Mouse (Mus musculus) bone marrow macrophage, adult 2 months (primary cell): ENCODE data around the gene Npr1. TPM values are rescaled to one million over a fixed set of nuclear protein-coding genes. Genes with fewer than 3 reads are reported as not detected.

Source experiments
- H3K27ac ChIP-seq: 2 replicates; pipeline ENCODE4 v1.5.1; 2012; ENCODE audit warnings: low read depth, low read length; ENCODE audit not compliant: insufficient read depth
- H3K4me1 ChIP-seq: 2 replicates; pipeline ENCODE4 v1.6.1; 2012; ENCODE audit warnings: low read length; ENCODE audit not compliant: control insufficient read depth, insufficient read depth
- H3K4me3 ChIP-seq: 2 replicates; pipeline ENCODE4 v1.5.1; 2012; ENCODE audit warnings: mild to moderate bottlenecking, low read length, moderate library complexity; ENCODE audit not compliant: insufficient read depth
- CTCF ChIP-seq: IDR thresholded peaks from 2 replicates; pipeline ENCODE4 v1.5.1; 2012; ENCODE audit warnings: low read depth, mild to moderate bottlenecking, low read length, moderate library complexity
- POLR2A ChIP-seq: IDR thresholded peaks from 2 replicates; pipeline ENCODE4 v1.6.1; 2012; ENCODE audit warnings: mild to moderate bottlenecking, low read depth, low read length, borderline replicate concordance
- polyA plus RNA-seq: library from polyadenylated mRNA; stranded (reverse); fragments of >200 nt; gene quantifications from 2 replicates; pipeline ENCODE4 v1.2.4, GENCODE M21; 2012; ENCODE audit not compliant: missing spikeins, insufficient read depth, insufficient read length

The Npr1 gene
- polyA plus RNA-seq, 1 experiment: 0.17 TPM

GRCm38 (mm10) chr3:90423549-90423948 is 42.1 kb downstream of the Npr1 start:
- Histone ChIP-seq H3K27ac (no peak overlapping the region), H3K4me1 (peaks cover 4% of the 10 kb centered on the region; the same call in 1 of the 2 replicates), H3K4me3 (no peak overlapping the region)
- TF ChIP-seq CTCF (no peak), POLR2A (no peak)

GRCm38 (mm10) chr3:90420696-90421095 is 45.0 kb downstream of the Npr1 start:
- Histone ChIP-seq H3K27ac (no peak overlapping the region), H3K4me1 (peaks cover 4% of the 10 kb centered on the region; the same call in 1 of the 2 replicates), H3K4me3 (no peak overlapping the region)
- TF ChIP-seq POLR2A (no peak), CTCF (no peak)

- H3K27ac ChIP-seq: no peak overlapping the region
- no peak for TF ChIP-seq POLR2A
- H3K4me3 ChIP-seq: no peak overlapping the region
- no peaks in the 10 kb centered on the region for H3K4me1 ChIP-seq
Measured at GRCm38 (mm10) chr3:90413011-90413396, 52.7 kb downstream of the Npr1 start.

- Histone ChIP-seq H3K4me1 (no peaks in the 10 kb centered on the region), H3K27ac (no peak overlapping the region), H3K4me3 (no peak overlapping the region)
- TF ChIP-seq POLR2A (no peak), CTCF (peak; percentile 87)
Measured at GRCm38 (mm10) chr3:90412312-90413010, 53.2 kb downstream of the Npr1 start.

GRCm38 (mm10) chr3:90408721-90409120 is 56.9 kb downstream of the Npr1 start:
- TF ChIP-seq CTCF (no peak), POLR2A (no peak)
- no peak overlapping the region for H3K4me3 ChIP-seq
- H3K4me1 ChIP-seq: no peaks in the 10 kb centered on the region
- H3K27ac ChIP-seq: no peak overlapping the region

- Histone ChIP-seq H3K27ac (no peak overlapping the region), H3K4me3 (no peak overlapping the region), H3K4me1 (no peaks in the 10 kb centered on the region)
- no peak for TF ChIP-seq CTCF
- no peak for TF ChIP-seq POLR2A
Measured at GRCm38 (mm10) chr3:90406414-90406813, 59.3 kb downstream of the Npr1 start.

- TF ChIP-seq CTCF (no peak), POLR2A (no peak)
- no peak overlapping the region for H3K27ac ChIP-seq
- H3K4me1 ChIP-seq: no peaks in the 10 kb centered on the region
Measured at GRCm38 (mm10) chr3:90404609-90405008, 61.1 kb downstream of the Npr1 start.

GRCm38 (mm10) chr3:90404121-90404520 is 61.5 kb downstream of the Npr1 start:
- no peaks in the 10 kb centered on the region for H3K4me1 ChIP-seq
- no peak overlapping the region for H3K4me3 ChIP-seq
- no peak for TF ChIP-seq POLR2A
- TF ChIP-seq CTCF: no peak
- H3K27ac ChIP-seq: no peak overlapping the region

More at GRCm38 (mm10) chr3:90404609-90405008, 61.1 kb downstream of the Npr1 start:
- no peak overlapping the region for H3K4me3 ChIP-seq

GRCm38 (mm10) chr3:90400993-90401392 is 64.7 kb downstream of the Npr1 start:
- Histone ChIP-seq H3K4me3 (no peak overlapping the region), H3K27ac (no peak overlapping the region), H3K4me1 (peaks cover 8% of the 10 kb centered on the region)
- TF ChIP-seq CTCF (no peak), POLR2A (no peak)

Other genes starting within 250 kb of the Npr1 start
- gene Jtb, start 234.3 kb downstream of the Npr1 start, polyA plus RNA-seq: 64.5 and 67.9 TPM in 2 replicates
- gene Creb3l4, start 222.4 kb downstream of the Npr1 start, polyA plus RNA-seq: 1.3 and 2.9 TPM in 2 replicates
- 155 and 159 TPM in 2 replicates for gene Slc39a1, start 217.7 kb downstream of the Npr1 start, polyA plus RNA-seq
- gene Crtc2, start 211.7 kb downstream of the Npr1 start, polyA plus RNA-seq: 45.5 and 56.9 TPM in 2 replicates
- gene Dennd4b, start 200.7 kb downstream of the Npr1 start, polyA plus RNA-seq: 47.7 and 52.9 TPM in 2 replicates
- 45.6 and 48.2 TPM in 2 replicates for gene Gatad2b, start 172.7 kb downstream of the Npr1 start, polyA plus RNA-seq
- 0.72 and 0.83 TPM in 2 replicates for gene Slc27a3, start 75.9 kb downstream of the Npr1 start, polyA plus RNA-seq
- 18.9 and 20.4 TPM in 2 replicates for gene Ints3, start 32.2 kb downstream of the Npr1 start, polyA plus RNA-seq
- gene Ilf2, start 10.3 kb upstream of the Npr1 start, polyA plus RNA-seq: 29.3 and 29.8 TPM in 2 replicates
- 96.6 and 101 TPM in 2 replicates for gene Snapin, start 25.2 kb upstream of the Npr1 start, polyA plus RNA-seq
- 56.9 and 59.9 TPM in 2 replicates for gene Chtop, start 43.6 kb upstream of the Npr1 start, polyA plus RNA-seq
- gene S100a1, start 48.5 kb upstream of the Npr1 start, polyA plus RNA-seq: 228 and 247 TPM in 2 replicates
- 120 and 139 TPM in 2 replicates for gene S100a13, start 48.6 kb upstream of the Npr1 start, polyA plus RNA-seq
- gene S100a14, start 61.0 kb upstream of the Npr1 start, polyA plus RNA-seq: 0.40 TPM in 1 of 2 replicates, not detected in the other
- gene S100a16, start 71.4 kb upstream of the Npr1 start, polyA plus RNA-seq: 0.50 TPM in 1 of 2 replicates, not detected in the other
- gene S100a3, start 94.7 kb upstream of the Npr1 start, polyA plus RNA-seq: not detected in 2 replicates
- not detected in 2 replicates for gene S100a2, start 124.4 kb upstream of the Npr1 start, polyA plus RNA-seq
- gene Gm42674, start 136.0 kb upstream of the Npr1 start, polyA plus RNA-seq: not detected in 2 replicates
- 2,861 and 3,059 TPM in 2 replicates for gene S100a4, start 137.9 kb upstream of the Npr1 start, polyA plus RNA-seq
- gene S100a5, start 142.7 kb upstream of the Npr1 start, polyA plus RNA-seq: not detected in 2 replicates
- 1,285 and 1,346 TPM in 2 replicates for gene S100a6, start 147.0 kb upstream of the Npr1 start, polyA plus RNA-seq
- gene S100a7a, start 188.2 kb upstream of the Npr1 start, polyA plus RNA-seq: 0.63 TPM in 1 of 2 replicates, not detected in the other
- gene S100a8, start 203.1 kb upstream of the Npr1 start, polyA plus RNA-seq: 16.7 and 16.9 TPM in 2 replicates
- 23.9 and 24.5 TPM in 2 replicates for gene S100a9, start 229.9 kb upstream of the Npr1 start, polyA plus RNA-seq